Mouse (Mus musculus): ENCODE measurements around the gene Asap3.

DNA sequence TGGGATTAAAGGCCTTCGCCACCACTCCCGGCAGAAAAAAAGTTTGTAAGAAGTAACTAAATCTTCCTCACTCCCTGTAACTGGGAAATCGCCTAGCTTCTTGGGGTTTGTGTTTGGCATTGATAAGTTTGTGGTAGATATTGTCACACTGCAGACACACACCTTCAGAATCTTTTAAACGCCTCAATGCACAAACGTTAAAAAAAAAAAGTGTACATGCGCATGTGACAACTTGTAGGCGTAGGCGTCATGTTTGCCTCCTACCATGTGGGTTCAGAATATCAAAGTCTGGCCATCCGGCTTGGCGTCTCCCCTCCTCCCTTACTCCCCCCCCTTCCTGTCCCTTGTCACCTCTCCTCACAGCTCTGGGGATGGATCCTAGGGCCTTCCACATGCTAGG, 50.5 kb downstream of the Asap3 start:
- TF ChIP-seq CTCF (IDR thresholded peaks at IDR 0.05; ENCODE audit: low read depth, low read length) (no peak), POLR2AphosphoS5 (IDR thresholded peaks at IDR 0.05; ENCODE audit: insufficient replicate concordance, low read depth, low read length) (no peak)
